Mouse (Mus musculus) thymus, adult 2 months (tissue): ENCODE measurements around the gene Ruvbl2. TPM values are rescaled to one million over a fixed set of nuclear protein-coding genes. Genes with fewer than 3 reads are reported as not detected.

Experiments used
- DNase-seq: peaks from one replicate; pipeline ENCODE4 v3.0.0; 2021
- H3K27ac ChIP-seq: fragments of 200-500 bp; 2 replicates; pipeline ENCODE4 v1.5.1; 2012; ENCODE audit warnings: low read length, control low read depth; ENCODE audit not compliant: control insufficient read depth, insufficient read depth
- H3K27me3 ChIP-seq: fragments of 200-500 bp; 2 replicates; pipeline ENCODE4 v1.6.1; 2012; ENCODE audit warnings: mild to moderate bottlenecking, low read length, moderate library complexity, mixed read lengths; ENCODE audit not compliant: control insufficient read depth, insufficient read depth
- H3K36me3 ChIP-seq: fragments of 200-500 bp; 2 replicates; pipeline ENCODE4 v1.6.1; 2012; ENCODE audit warnings: mild to moderate bottlenecking, low read length, moderate library complexity; ENCODE audit not compliant: control insufficient read depth, insufficient read depth
- H3K4me1 ChIP-seq: fragments of 200-500 bp; replicated peaks from 2 replicates; pipeline ENCODE4 v1.6.1; 2012; ENCODE audit warnings: low read length; ENCODE audit not compliant: control insufficient read depth, insufficient read depth
- H3K4me3 ChIP-seq: fragments of 200-500 bp; 2 replicates; pipeline ENCODE4 v1.5.1; 2012; ENCODE audit warnings: mild to moderate bottlenecking, low read length, control low read depth, moderate library complexity; ENCODE audit not compliant: control insufficient read depth, insufficient read depth
- CTCF ChIP-seq: fragments of 200-500 bp; IDR thresholded peaks from 2 replicates; pipeline ENCODE4 v1.5.1; 2012; ENCODE audit warnings: mild to moderate bottlenecking, control low read depth, low read length, moderate library complexity, borderline replicate concordance; ENCODE audit not compliant: control insufficient read depth, poor library complexity, insufficient read depth; ENCODE audit errors: extremely low read depth
- POLR2A ChIP-seq: fragments of 200-500 bp; IDR thresholded peaks from 2 replicates; pipeline ENCODE4 v1.6.1; 2012; ENCODE audit warnings: mild to moderate bottlenecking, low read length, control low read depth, moderate library complexity; ENCODE audit not compliant: control insufficient read depth, poor library complexity, insufficient read depth; ENCODE audit errors: extremely low read depth
- WGBS: fragments of 180-500 bp; shearing (Covaris S2); methylation state at CpG from one replicate; pipeline ENCODE4 v1.1.7; 2018; 5-methylcytosine and 5-hydroxymethylcytosine counted together
- polyA plus RNA-seq: library from polyadenylated mRNA; depleted of rRNA; stranded (reverse); fragments of >200 nt; gene quantifications from 2 replicates; pipeline ENCODE4 v1.2.3, GENCODE M21; 2012

The Ruvbl2 gene
- polyA plus RNA-seq, 1 experiment, result 124 TPM

- no peak for DNase-seq
- Histone ChIP-seq H3K4me1 (peaks cover 22% of the 10 kb centered on the region), H3K27me3 (no peaks in the 10 kb centered on the region), H3K4me3 (peak overlapping the region; percentile 74), H3K36me3 (peaks cover 7% of the 10 kb centered on the region), H3K27ac (peak overlapping the region; percentile 38; the same call in 1 of the 2 replicates)
- under 1% methylated on average over 7 of the region's 7 CpGs for WGBS
- TF ChIP-seq POLR2A (0 out of 2 replicates have a peak, but pooled peaks have one; percentile 10), CTCF (no peak)
Observed at GRCm38 (mm10) chr7:45433835-45434202, 4.1 kb downstream of the Ruvbl2 start.

GRCm38 (mm10) chr7:45426556-45426955 is 11.3 kb downstream of the Ruvbl2 start:
- no peaks in the 10 kb centered on the region for H3K27me3 ChIP-seq
- no peak overlapping the region for H3K27ac ChIP-seq
- H3K4me3 ChIP-seq, result no peak overlapping the region
- H3K36me3 ChIP-seq, result peaks cover 50% of the 10 kb centered on the region
- no peaks in the 10 kb centered on the region for H3K4me1 ChIP-seq
- no peak for DNase-seq
- WGBS, result 94% methylated on average over 8 of the region's 8 CpGs
- TF ChIP-seq CTCF, result no peak
- TF ChIP-seq POLR2A, result no peak

GRCm38 (mm10) chr7:45421194-45421593 is 16.7 kb downstream of the Ruvbl2 start:
- no peak for DNase-seq
- over 99% methylated on average over 14 of the region's 14 CpGs for WGBS
- H3K4me1 ChIP-seq, result no peaks in the 10 kb centered on the region
- peaks cover 5% of the 10 kb centered on the region; the same call in 1 of the 2 replicates for H3K27me3 ChIP-seq
- H3K4me3 ChIP-seq, result no peak overlapping the region
- no peak for TF ChIP-seq CTCF
- no peak for TF ChIP-seq POLR2A
- H3K27ac ChIP-seq, result no peak overlapping the region
- H3K36me3 ChIP-seq, result peaks cover 45% of the 10 kb centered on the region

- peaks cover 3% of the 10 kb centered on the region for H3K4me1 ChIP-seq
- WGBS, result 89% methylated on average over 6 of the region's 6 CpGs
- peaks cover 45% of the 10 kb centered on the region for H3K36me3 ChIP-seq
- no peak for DNase-seq
- H3K27ac ChIP-seq, result no peak within 1 kb of the TSS
- peaks cover 10% of the 10 kb centered on the region; the same call in 1 of the 2 replicates for H3K27me3 ChIP-seq
- TF ChIP-seq POLR2A (no peak), CTCF (no peak)
- H3K4me3 ChIP-seq, result no peak within 1 kb of the TSS
Observed at GRCm38 (mm10) chr7:45420615-45420919, 17.3 kb downstream of the Ruvbl2 start, which contains the start of gene Lhb. Gene Lhb (plus strand): TSS chr7:45420820.

GRCm38 (mm10) chr7:45419859-45420614 is 17.9 kb downstream of the Ruvbl2 start:
- no peak for DNase-seq
- TF ChIP-seq CTCF, result no peak
- no peak for TF ChIP-seq POLR2A
- peaks cover 13% of the 10 kb centered on the region; the same call in 1 of the 2 replicates for H3K27me3 ChIP-seq

GRCm38 (mm10) chr7:45417962-45418492 is 19.9 kb downstream of the Ruvbl2 start:
- H3K4me1 ChIP-seq, result peaks cover 27% of the 10 kb centered on the region
- no peak for DNase-seq
- H3K27ac ChIP-seq, result no peak overlapping the region
- TF ChIP-seq POLR2A (no peak), CTCF (no peak)
- H3K36me3 ChIP-seq, result peaks cover 22% of the 10 kb centered on the region
- H3K27me3 ChIP-seq, result peaks cover 23% of the 10 kb centered on the region
- WGBS, result 17% methylated on average over 13 of the region's 13 CpGs
- H3K4me3 ChIP-seq, result no peak overlapping the region

More at GRCm38 (mm10) chr7:45419859-45420614, 17.9 kb downstream of the Ruvbl2 start:
- Histone ChIP-seq H3K27ac (no peak overlapping the region), H3K4me3 (no peak overlapping the region), H3K36me3 (peaks cover 42% of the 10 kb centered on the region), H3K4me1 (peaks cover 9% of the 10 kb centered on the region)
- 68% methylated on average over 27 of the region's 27 CpGs for WGBS

- no peak for TF ChIP-seq POLR2A
- TF ChIP-seq CTCF, result no peak
- Histone ChIP-seq H3K4me3 (no peak overlapping the region), H3K27ac (no peak overlapping the region), H3K36me3 (no peaks in the 10 kb centered on the region), H3K4me1 (peaks cover 27% of the 10 kb centered on the region), H3K27me3 (peaks cover 23% of the 10 kb centered on the region)
- no peak for DNase-seq
- 7% methylated on average over 37 of the region's 37 CpGs for WGBS
Observed at GRCm38 (mm10) chr7:45415636-45416035, 22.3 kb downstream of the Ruvbl2 start.
